Mouse (Mus musculus) CD4-positive, CD25-positive, alpha-beta regulatory T cell, adult 4 months (primary cell): ENCODE results near the gene Galns. TPM values are rescaled to one million over a fixed set of nuclear protein-coding genes. Genes with fewer than 3 reads are reported as not detected.
"Not testable (repeated sequence)": the region's sequence is repeated elsewhere in the genome, so short reads cannot be mapped to it uniquely, and the experiment has no call there.

Experiments used
- ATAC-seq: one replicate; pipeline ENCODE4 v1.8.0; 2017
- polyA plus RNA-seq, 2 experiments: library from polyadenylated mRNA; unstranded; fragments of 100-300 nt; shearing (Covaris generic); gene quantifications; one replicate each; pipeline ENCODE4 v1.2.1; 2017

The Galns gene
- polyA plus RNA-seq, 2 experiments from 2014 or later, result 8.7 to 12.7 TPM

GRCm38 (mm10) chr8:122593240-122593639 is 18.0 kb downstream of the Galns start:
- no peak for ATAC-seq

- no peak for ATAC-seq
These were observed 24.5 kb downstream of the Galns start for GRCm38 (mm10) chr8:122586749-122587148.

- ATAC-seq, result no peak
These were observed 25.1 kb downstream of the Galns start for GRCm38 (mm10) chr8:122586171-122586570.

- ATAC-seq, result no peak
These were observed 25.8 kb downstream of the Galns start for GRCm38 (mm10) chr8:122585411-122585891.

GRCm38 (mm10) chr8:122584981-122585380 is 26.3 kb downstream of the Galns start:
- no peak for ATAC-seq

GRCm38 (mm10) chr8:122580926-122581325 is 30.3 kb downstream of the Galns start:
- no peak for ATAC-seq

GRCm38 (mm10) chr8:122579196-122579595 is 32.1 kb downstream of the Galns start:
- no peak for ATAC-seq

- no peak for ATAC-seq
These were observed 34.1 kb downstream of the Galns start for GRCm38 (mm10) chr8:122577116-122577515.

GRCm38 (mm10) chr8:122576648-122577022 is 34.6 kb downstream of the Galns start, which contains the start of gene Aprt:
Gene Aprt (minus strand): TSS chr8:122576909.
- ATAC-seq, result peak; percentile 99

GRCm38 (mm10) chr8:122575735-122576647 is 35.3 kb downstream of the Galns start:
- peak; percentile 13 for ATAC-seq

- ATAC-seq, result no peak
These were observed 36.0 kb downstream of the Galns start for GRCm38 (mm10) chr8:122575286-122575685.

- no peak for ATAC-seq
These were observed 36.5 kb downstream of the Galns start for GRCm38 (mm10) chr8:122574667-122575251.

GRCm38 (mm10) chr8:122574264-122574663 is 37.0 kb downstream of the Galns start:
- no peak for ATAC-seq

- no peak for ATAC-seq
These were observed 37.7 kb downstream of the Galns start for GRCm38 (mm10) chr8:122573577-122573976.

- not testable (repeated sequence) for ATAC-seq
These were observed 38.1 kb downstream of the Galns start for GRCm38 (mm10) chr8:122573176-122573575.

GRCm38 (mm10) chr8:122572751-122573150 is 38.5 kb downstream of the Galns start:
- no peak for ATAC-seq

- no peak for ATAC-seq
These were observed 39.5 kb downstream of the Galns start for GRCm38 (mm10) chr8:122571750-122572267.

- ATAC-seq, result no peak
These were observed 40.1 kb downstream of the Galns start for GRCm38 (mm10) chr8:122571153-122571552.

- ATAC-seq, result no peak
These were observed 41.3 kb downstream of the Galns start for GRCm38 (mm10) chr8:122569996-122570395.

- no peak for ATAC-seq
These were observed 41.9 kb downstream of the Galns start for GRCm38 (mm10) chr8:122569329-122569728.

- ATAC-seq, result no peak
These were observed 42.4 kb downstream of the Galns start for GRCm38 (mm10) chr8:122568881-122569309.

- ATAC-seq, result peak; percentile 53
These were observed 43.2 kb downstream of the Galns start for GRCm38 (mm10) chr8:122568109-122568504.

- ATAC-seq, result peak; percentile 82
These were observed 43.7 kb downstream of the Galns start, which contains the start of gene Cdt1 for GRCm38 (mm10) chr8:122567361-122568108. Gene Cdt1 (plus strand): TSS chr8:122568015.
